Mouse (Mus musculus) kidney, embryonic 15.5 days (tissue): ENCODE measurements around the gene Thoc7. TPM values are rescaled to one million over a fixed set of nuclear protein-coding genes. Genes with fewer than 3 reads are reported as not detected.

ENCODE experiments used
- ATAC-seq: fragments of 200-750 bp; cut with Nextera tagmentation; replicated peaks from 2 replicates; pipeline ENCODE4 v1.8.0; 2017; ENCODE audit warnings: moderate TSS enrichment; ENCODE audit not compliant: low FRiP score
- H3K27ac ChIP-seq: fragments of 300-500 bp; sonication (generic); 2 replicates; pipeline ENCODE4 v1.5.1; 2015; ENCODE audit warnings: mild to moderate bottlenecking, inconsistent platforms
- H3K27me3 ChIP-seq: fragments of 300-500 bp; sonication (generic); 2 replicates; pipeline ENCODE4 v1.6.1; 2015; ENCODE audit warnings: inconsistent platforms
- H3K36me3 ChIP-seq: fragments of 300-500 bp; sonication (generic); 2 replicates; pipeline ENCODE4 v1.6.1; 2015; ENCODE audit warnings: inconsistent platforms
- H3K4me1 ChIP-seq: fragments of 300-500 bp; sonication (generic); 2 replicates; pipeline ENCODE4 v1.6.1; 2015; ENCODE audit warnings: inconsistent platforms
- H3K4me2 ChIP-seq: fragments of 300-500 bp; sonication (generic); 2 replicates; pipeline ENCODE4 v1.6.1; 2015; ENCODE audit warnings: moderate library complexity, mild to moderate bottlenecking, inconsistent platforms
- H3K4me3 ChIP-seq: fragments of 300-500 bp; sonication (generic); replicated peaks from 2 replicates; pipeline ENCODE4 v1.5.1; 2015; ENCODE audit warnings: mild to moderate bottlenecking, inconsistent platforms
- H3K9ac ChIP-seq: fragments of 300-500 bp; sonication (generic); 2 replicates; pipeline ENCODE4 v1.6.1; 2015; ENCODE audit warnings: mild to moderate bottlenecking, inconsistent platforms
- H3K9me3 ChIP-seq: fragments of 300-500 bp; sonication (generic); replicated peaks from 2 replicates; pipeline ENCODE4 v1.6.1; 2016; ENCODE audit warnings: inconsistent platforms
- WGBS: fragments of 180-500 bp; shearing (Covaris S2); methylation state at CpG from one replicate; pipeline ENCODE4 v1.1.7; 2015; ENCODE audit warnings: mixed read lengths; 5-methylcytosine and 5-hydroxymethylcytosine counted together
- polyA plus RNA-seq: library from polyadenylated mRNA; unstranded; fragments of >200 nt; fragmentation: Nextera tagmentation; extraction: Ambion mirVana; gene quantifications from 2 replicates; pipeline ENCODE4 v1.2.1, GENCODE M21; 2015

Thoc7 gene
- polyA plus RNA-seq, 1 experiment from 2014 or later = 174 TPM

DNA sequence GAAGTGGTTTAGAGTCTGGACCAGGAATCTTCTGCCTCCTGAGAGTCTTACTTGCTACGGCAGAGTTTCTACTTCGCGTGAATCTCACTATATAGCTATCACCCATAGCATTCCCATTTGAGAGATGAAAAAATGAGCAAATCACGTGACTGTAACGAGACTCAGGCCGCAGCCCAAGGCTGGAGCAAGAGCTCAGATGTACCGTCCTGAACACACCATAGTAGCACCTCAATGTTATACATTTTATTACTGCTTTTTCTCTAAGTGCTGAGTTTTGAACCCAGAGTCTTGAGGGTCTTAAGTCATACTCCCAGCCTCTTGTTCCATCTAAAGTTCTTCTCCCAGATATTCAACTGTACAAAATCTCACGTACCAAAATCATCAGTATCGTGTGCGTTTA is 44.4 kb downstream of the Thoc7 start:
- Histone ChIP-seq H3K4me1 (no peaks in the 10 kb centered on the region), H3K9ac (no peak overlapping the region), H3K9me3 (no peaks in the 10 kb centered on the region), H3K27ac (no peak overlapping the region), H3K27me3 (no peaks in the 10 kb centered on the region), H3K4me2 (no peak overlapping the region), H3K4me3 (no peak overlapping the region), H3K36me3 (no peaks in the 10 kb centered on the region)
- WGBS = 84% methylated on average over 10 of the region's 10 CpGs
- no peak for ATAC-seq

DNA sequence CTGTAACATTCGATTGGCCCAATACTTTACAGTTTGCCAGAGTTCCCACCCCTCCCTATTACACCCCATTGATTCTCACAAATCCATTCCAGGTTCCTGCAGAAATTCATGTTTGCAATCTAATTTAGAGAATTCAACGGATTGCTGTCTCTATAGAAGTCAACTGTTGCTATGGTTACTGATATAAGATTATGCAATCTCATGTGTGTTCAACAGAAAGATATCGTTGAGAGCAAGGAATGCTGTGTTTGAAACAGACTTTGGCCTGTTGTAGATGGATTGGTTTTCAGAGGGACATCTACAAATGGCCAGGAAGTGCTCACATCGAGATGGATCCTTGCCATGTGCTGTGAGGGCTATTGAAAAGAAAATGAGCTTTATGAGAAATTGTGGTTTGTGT is 46.4 kb downstream of the Thoc7 start:
- H3K4me1 ChIP-seq = no peaks in the 10 kb centered on the region
- no peak for ATAC-seq
- H3K9me3 ChIP-seq = no peaks in the 10 kb centered on the region
- WGBS = 77% methylated on average over 4 of the region's 4 CpGs
- H3K4me3 ChIP-seq = no peak overlapping the region
- H3K9ac ChIP-seq = no peak overlapping the region
- no peak overlapping the region for H3K4me2 ChIP-seq
- no peaks in the 10 kb centered on the region for H3K27me3 ChIP-seq
- no peak overlapping the region for H3K27ac ChIP-seq
- H3K36me3 ChIP-seq = no peaks in the 10 kb centered on the region

GRCm38 (mm10) chr14:13914387-13915082 is 47.1 kb downstream of the Thoc7 start, which contains the start of gene Gm281:
Gene Gm281 (minus strand): TSS chr14:13914478.
- Histone ChIP-seq H3K36me3 (no peaks in the 10 kb centered on the region), H3K27ac (no peak within 1 kb of the TSS), H3K27me3 (no peaks in the 10 kb centered on the region), H3K4me3 (no peak within 1 kb of the TSS), H3K4me2 (no peak within 1 kb of the TSS), H3K9ac (no peak within 1 kb of the TSS), H3K4me1 (no peaks in the 10 kb centered on the region), H3K9me3 (no peaks in the 10 kb centered on the region)
- 30% methylated on average over 1 of the region's 1 CpGs for WGBS
- ATAC-seq = no peak

- H3K27me3 ChIP-seq = no peaks in the 10 kb centered on the region
- H3K4me1 ChIP-seq = no peaks in the 10 kb centered on the region
- H3K9me3 ChIP-seq = no peaks in the 10 kb centered on the region
- no peak overlapping the region for H3K9ac ChIP-seq
- H3K27ac ChIP-seq = no peak overlapping the region
- no peak overlapping the region for H3K4me3 ChIP-seq
- H3K4me2 ChIP-seq = no peak overlapping the region
- WGBS = 88% methylated on average over 2 of the region's 2 CpGs
- H3K36me3 ChIP-seq = no peaks in the 10 kb centered on the region
- no peak for ATAC-seq
Measured at GRCm38 (mm10) chr14:13910148-13910547, 51.5 kb downstream of the Thoc7 start.

- no peaks in the 10 kb centered on the region for H3K27me3 ChIP-seq
- 93% methylated on average over 7 of the region's 7 CpGs for WGBS
- H3K4me1 ChIP-seq = no peaks in the 10 kb centered on the region
- H3K9me3 ChIP-seq = no peaks in the 10 kb centered on the region
- H3K27ac ChIP-seq = no peak overlapping the region
- no peak overlapping the region for H3K4me2 ChIP-seq
- no peak overlapping the region for H3K9ac ChIP-seq
- H3K36me3 ChIP-seq = no peaks in the 10 kb centered on the region
- no peak overlapping the region for H3K4me3 ChIP-seq
- no peak for ATAC-seq
Measured at GRCm38 (mm10) chr14:13907145-13907544, 54.5 kb downstream of the Thoc7 start.

DNA sequence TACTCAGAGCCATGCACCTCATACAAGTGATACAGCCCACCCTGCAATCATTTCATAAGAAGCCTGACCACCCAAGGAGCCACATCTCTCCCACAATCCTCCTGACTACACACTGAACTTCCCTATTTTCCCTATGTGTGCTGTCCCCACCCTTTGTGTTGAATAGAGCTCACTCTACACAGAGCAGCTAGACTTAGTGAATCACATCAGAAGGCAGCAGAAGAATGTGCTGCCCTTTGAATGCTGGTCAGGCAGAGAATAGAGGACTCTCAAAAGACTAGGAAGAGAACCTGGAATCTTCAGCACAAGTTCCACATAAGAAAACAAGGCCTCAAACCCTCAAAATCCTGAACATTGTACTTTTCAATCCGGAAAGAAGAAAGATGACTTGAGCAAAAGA is 55.2 kb downstream of the Thoc7 start:
- H3K27ac ChIP-seq = no peak overlapping the region
- H3K9ac ChIP-seq = no peak overlapping the region
- ATAC-seq = no peak
- no peaks in the 10 kb centered on the region for H3K9me3 ChIP-seq
- no peak overlapping the region for H3K4me3 ChIP-seq
- no peaks in the 10 kb centered on the region for H3K36me3 ChIP-seq
- no peaks in the 10 kb centered on the region for H3K4me1 ChIP-seq
- 81% methylated on average over 1 of the region's 1 CpGs for WGBS
- no peak overlapping the region for H3K4me2 ChIP-seq
- no peaks in the 10 kb centered on the region for H3K27me3 ChIP-seq

GRCm38 (mm10) chr14:13901611-13902067 is 60.0 kb downstream of the Thoc7 start:
- no peak overlapping the region for H3K27ac ChIP-seq
- peak overlapping the region; percentile 57 for H3K4me3 ChIP-seq
- no peaks in the 10 kb centered on the region for H3K36me3 ChIP-seq
- no peaks in the 10 kb centered on the region for H3K4me1 ChIP-seq
- H3K9ac ChIP-seq = peak overlapping the region; percentile 45; the same call in 1 of the 2 replicates
- peak; percentile 87 for ATAC-seq
- 0 out of 2 replicates have a peak, but pooled peaks cover 12% of the 10 kb centered on the region for H3K27me3 ChIP-seq
- H3K9me3 ChIP-seq = no peaks in the 10 kb centered on the region
- peak overlapping the region; percentile 91 for H3K4me2 ChIP-seq
- under 1% methylated on average over 22 of the region's 22 CpGs for WGBS

Other genes starting within 250 kb of the Thoc7 start
- gene Gm281, start 47.4 kb downstream of the Thoc7 start, polyA plus RNA-seq = not detected in 2 replicates
- gene Atxn7, start 412 bp downstream of the Thoc7 start, polyA plus RNA-seq = 3.9 and 4.2 TPM in 2 replicates
- 235 and 255 TPM in 2 replicates for gene Psmd6, start 159.1 kb upstream of the Thoc7 start, polyA plus RNA-seq
- gene Olfr720, start 225.0 kb upstream of the Thoc7 start, polyA plus RNA-seq = not detected in 2 replicates